ENCODE assay signal across 8 mouse cellular contexts in genomic region chr14:124675654-124676505, GRCm38 (mm10). TPM values are rescaled to one million over a fixed set of nuclear protein-coding genes. Genes with fewer than 3 reads are reported as not detected.
A peak's percentile ranks its signal among the peaks of the same experiment; 100 is the strongest.
DNase-seq lines count a peak whose midpoint lies in the region; ATAC-seq and TF ChIP-seq lines count a peak whose summit lies in the region.

No protein-coding gene starts in this region.

- no peak for TF ChIP-seq POLR2A in thymus, adult 2 months (IDR thresholded peaks at IDR 0.05; ENCODE audit: control insufficient read depth, extremely low read depth, insufficient read depth, low read length, poor library complexity)

- no peak overlapping the region for H3K27ac ChIP-seq in liver, embryonic 11.5 days (ENCODE audit: low read depth, low read length)
- no peak overlapping the region for H3K27ac ChIP-seq in embryonic facial prominence, embryonic 14.5 days (replicated peaks; ENCODE audit: low read depth, low read length)
- peak overlapping the region; percentile 80 for H3K27ac ChIP-seq in hindbrain, embryonic 13.5 days
- no peak overlapping the region for H3K27ac ChIP-seq in limb, embryonic 13.5 days
- no peak overlapping the region for H3K27ac ChIP-seq in thymus, adult 2 months (ENCODE audit: control insufficient read depth, insufficient read depth, low read length)

- no peak for DNase-seq in liver, embryonic 11.5 days (ENCODE audit: low spot score)
- DNase-seq in liver, result no peak
- peak; percentile 5 for DNase-seq in embryonic facial prominence, embryonic 14.5 days (ENCODE audit: low spot score)
- DNase-seq in right cerebral cortex, postnatal 10 days (ENCODE audit: low spot score in 2 of 2), result peak; percentile 61 to 64
- DNase-seq in thymus, adult 2 months, result no peak

- H3K9ac ChIP-seq in liver, embryonic 11.5 days (ENCODE audit: low read depth, low read length), result no peak overlapping the region
- H3K9ac ChIP-seq in embryonic facial prominence, embryonic 14.5 days (ENCODE audit: low read depth, low read length), result peak overlapping the region; percentile 51; the same call in 1 of the 2 replicates
- peak overlapping the region; percentile 78 for H3K9ac ChIP-seq in hindbrain, embryonic 13.5 days
- H3K9ac ChIP-seq in limb, embryonic 13.5 days, result no peak overlapping the region

- WGBS in liver, embryonic 11.5 days, result 29% methylated on average over 23 of the region's 23 CpGs
- WGBS in embryonic facial prominence, embryonic 14.5 days, result 17% methylated on average over 23 of the region's 23 CpGs
- WGBS in hindbrain, embryonic 13.5 days, result 5% methylated on average over 23 of the region's 23 CpGs
- 17% methylated on average over 23 of the region's 23 CpGs for WGBS in limb, embryonic 13.5 days
- WGBS in thymus, adult 2 months, result 26% methylated on average over 23 of the region's 23 CpGs

- no peak for TF ChIP-seq CTCF in thymus, adult 2 months (IDR thresholded peaks at IDR 0.05; ENCODE audit: borderline replicate concordance, control insufficient read depth, extremely low read depth, insufficient read depth, low read length, poor library complexity)

- peak overlapping the region; percentile 59 for H3K4me2 ChIP-seq in liver, embryonic 11.5 days
- H3K4me2 ChIP-seq in embryonic facial prominence, embryonic 14.5 days (ENCODE audit: low read depth, low read length), result peak overlapping the region; percentile 71
- peak overlapping the region; percentile 88 for H3K4me2 ChIP-seq in hindbrain, embryonic 13.5 days
- H3K4me2 ChIP-seq in limb, embryonic 13.5 days (replicated peaks), result peak overlapping the region; percentile 71

- no peaks in the 10 kb centered on the region for H3K36me3 ChIP-seq in liver, embryonic 11.5 days (ENCODE audit: control insufficient read depth, insufficient read depth, low read length)
- H3K36me3 ChIP-seq in embryonic facial prominence, embryonic 14.5 days (ENCODE audit: control insufficient read depth, insufficient read depth, low read length), result no peaks in the 10 kb centered on the region
- no peaks in the 10 kb centered on the region for H3K36me3 ChIP-seq in hindbrain, embryonic 13.5 days
- no peaks in the 10 kb centered on the region for H3K36me3 ChIP-seq in limb, embryonic 13.5 days
- H3K36me3 ChIP-seq in thymus, adult 2 months (ENCODE audit: control insufficient read depth, insufficient read depth, low read length), result no peaks in the 10 kb centered on the region

- no peaks in the 10 kb centered on the region for H3K9me3 ChIP-seq in liver, embryonic 11.5 days (ENCODE audit: control insufficient read depth, low read length)
- no peaks in the 10 kb centered on the region for H3K9me3 ChIP-seq in embryonic facial prominence, embryonic 14.5 days (ENCODE audit: control insufficient read depth, low read length)
- no peaks in the 10 kb centered on the region for H3K9me3 ChIP-seq in hindbrain, embryonic 13.5 days
- H3K9me3 ChIP-seq in limb, embryonic 13.5 days, result no peaks in the 10 kb centered on the region

- no peaks in the 10 kb centered on the region for H3K4me1 ChIP-seq in liver, embryonic 11.5 days (replicated peaks; ENCODE audit: control insufficient read depth, insufficient read depth, low read length)
- H3K4me1 ChIP-seq in embryonic facial prominence, embryonic 14.5 days (ENCODE audit: control insufficient read depth, insufficient read depth, low read length), result peaks cover 16% of the 10 kb centered on the region; the same call in 1 of the 2 replicates
- peaks cover 17% of the 10 kb centered on the region for H3K4me1 ChIP-seq in hindbrain, embryonic 13.5 days (replicated peaks)
- H3K4me1 ChIP-seq in limb, embryonic 13.5 days, result peaks cover 23% of the 10 kb centered on the region
- H3K4me1 ChIP-seq in thymus, adult 2 months (replicated peaks; ENCODE audit: control insufficient read depth, insufficient read depth, low read length), result no peaks in the 10 kb centered on the region

- no peak overlapping the region for H3K4me3 ChIP-seq in liver, embryonic 11.5 days (ENCODE audit: low read depth, low read length)
- H3K4me3 ChIP-seq in embryonic facial prominence, embryonic 14.5 days (ENCODE audit: low read depth, low read length), result peak overlapping the region; percentile 39
- peak overlapping the region; percentile 59 for H3K4me3 ChIP-seq in hindbrain, embryonic 13.5 days
- H3K4me3 ChIP-seq in limb, embryonic 13.5 days, result peak overlapping the region; percentile 43
- no peak overlapping the region for H3K4me3 ChIP-seq in thymus, adult 2 months (ENCODE audit: control insufficient read depth, insufficient read depth, low read length)

- ATAC-seq in liver, embryonic 11.5 days (replicated peaks; ENCODE audit: low FRiP score), result peak; percentile 18; the same call in 1 of the 2 replicates
- ATAC-seq in embryonic facial prominence, embryonic 14.5 days (ENCODE audit: low read depth), result peak; percentile 38
- peak; percentile 61 for ATAC-seq in hindbrain, embryonic 13.5 days (ENCODE audit: low FRiP score)
- no peak for ATAC-seq in limb, embryonic 13.5 days (ENCODE audit: low FRiP score, low read depth)
- ATAC-seq in granulocyte monocyte progenitor cell, adult 5-6 weeks (replicated peaks; ENCODE audit: poor library complexity, severe bottlenecking), result no peak

- H3K27me3 ChIP-seq in liver, embryonic 11.5 days (replicated peaks; ENCODE audit: control insufficient read depth, insufficient read depth, low read length), result peaks cover 15% of the 10 kb centered on the region
- peaks cover 23% of the 10 kb centered on the region for H3K27me3 ChIP-seq in embryonic facial prominence, embryonic 14.5 days (replicated peaks; ENCODE audit: control insufficient read depth, insufficient read depth, low read length)
- H3K27me3 ChIP-seq in hindbrain, embryonic 13.5 days, result no peaks in the 10 kb centered on the region
- H3K27me3 ChIP-seq in limb, embryonic 13.5 days, result peaks cover 29% of the 10 kb centered on the region
- no peaks in the 10 kb centered on the region for H3K27me3 ChIP-seq in thymus, adult 2 months (ENCODE audit: control insufficient read depth, insufficient read depth, low read length)

RNA-seq across cellular contexts. Expression of gene Fgf14, which starts 1.0 kb away (rescaled TPM):
- polyA plus RNA-seq in liver, embryonic 11.5 days (2014; fragmentation: Nextera tagmentation; extraction: Ambion mirVana), result 0.13 and 0.22 TPM in 2 replicates
- 1.5 and 1.7 TPM in 2 replicates for polyA plus RNA-seq in embryonic facial prominence, embryonic 14.5 days (2014; fragmentation: Nextera tagmentation; extraction: Ambion mirVana)
- 21.3 and 23.1 TPM in 2 replicates for polyA plus RNA-seq in hindbrain, embryonic 13.5 days (2015; fragmentation: Nextera tagmentation; extraction: Ambion mirVana)
- 0.72 and 0.81 TPM in 2 replicates for polyA plus RNA-seq in limb, embryonic 13.5 days (2015; fragmentation: Nextera tagmentation; extraction: Ambion mirVana)
- not detected in 2 replicates for total RNA-seq in granulocyte monocyte progenitor cell, adult 5-6 weeks (2014; fragmentation: Nextera tagmentation)
- total RNA-seq in granulocyte monocyte progenitor cell, adult 5-6 weeks (2017), result not detected in 2 replicates
- polyA plus RNA-seq in thymus, adult 2 months (2012; rRNA removed), result 3.5 and 4.5 TPM in 2 replicates

Comparison
In these comparisons a context has a peak if more than half of its experiments do, and no peak if none do; other contexts are left out.
1. ATAC-seq: peak in liver, embryonic 11.5 days (single experiment), embryonic facial prominence, embryonic 14.5 days (single experiment) and hindbrain, embryonic 13.5 days (single experiment); none in limb, embryonic 13.5 days (single experiment) and granulocyte monocyte progenitor cell, adult 5-6 weeks (single experiment).
2. DNase-seq: peak in embryonic facial prominence, embryonic 14.5 days (single experiment) and right cerebral cortex, postnatal 10 days (2 of 2); none in liver, embryonic 11.5 days (single experiment), liver (single experiment) and thymus, adult 2 months (single experiment).
3. H3K4me3 ChIP-seq: peak in embryonic facial prominence, embryonic 14.5 days (single experiment), hindbrain, embryonic 13.5 days (single experiment) and limb, embryonic 13.5 days (single experiment); none in liver, embryonic 11.5 days (single experiment) and thymus, adult 2 months (single experiment).
4. H3K9ac ChIP-seq: peak in embryonic facial prominence, embryonic 14.5 days (single experiment) and hindbrain, embryonic 13.5 days (single experiment); none in liver, embryonic 11.5 days (single experiment) and limb, embryonic 13.5 days (single experiment).
5. Peak in every context shown above with its lines, with median percentiles within 50 percentile points of each other: H3K4me2 ChIP-seq.